Mouse (Mus musculus): Measurements from ENCODE around the gene Erc2.
"Not testable (repeated sequence)": the region's sequence is repeated elsewhere in the genome, so short reads cannot be mapped to it uniquely, and the experiment has no call there.

Erc2 gene

DNA sequence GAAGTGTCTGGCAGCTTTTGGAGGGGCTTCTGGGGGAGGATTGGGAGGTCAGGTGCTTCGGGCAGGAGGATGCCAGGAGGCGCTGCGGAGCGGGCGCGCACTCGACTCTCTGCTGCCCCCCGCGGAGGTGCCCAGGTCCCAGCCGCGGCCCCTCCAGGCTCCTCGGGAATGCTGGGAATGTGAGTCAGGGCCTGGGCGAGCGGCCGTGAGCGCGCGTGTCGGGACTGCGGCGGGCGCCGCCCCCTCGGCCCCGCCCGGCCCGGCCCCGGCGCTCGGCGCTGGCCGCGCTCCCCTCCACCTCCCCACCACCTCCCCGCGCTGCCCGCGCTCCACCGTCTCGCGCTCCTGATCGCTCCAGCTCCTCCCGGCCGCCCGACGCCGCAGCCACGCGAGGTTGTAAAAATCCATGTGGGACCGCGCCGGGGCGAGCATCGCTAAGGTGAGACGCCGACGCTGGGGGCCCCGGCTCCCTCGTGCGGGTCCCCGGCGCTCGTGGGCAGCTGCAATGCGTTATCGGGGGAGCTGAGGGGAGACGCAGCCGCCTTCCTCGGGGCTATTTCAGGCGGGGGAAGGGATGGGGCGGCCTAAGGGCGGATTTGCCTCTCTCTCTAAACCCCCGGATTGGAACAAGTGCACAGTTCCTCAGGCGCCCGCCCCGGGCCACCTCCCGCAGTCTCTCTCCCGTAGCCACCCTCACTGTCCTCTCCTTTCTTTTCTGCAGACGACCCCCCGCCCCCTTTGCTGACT, at the start of gene Erc2:
Erc2 (plus strand) TSS at position 253 of the 747 bp plus-strand sequence.
- no peak for DNase-seq (ENCODE audit: low spot score in 2 of 2)

DNA sequence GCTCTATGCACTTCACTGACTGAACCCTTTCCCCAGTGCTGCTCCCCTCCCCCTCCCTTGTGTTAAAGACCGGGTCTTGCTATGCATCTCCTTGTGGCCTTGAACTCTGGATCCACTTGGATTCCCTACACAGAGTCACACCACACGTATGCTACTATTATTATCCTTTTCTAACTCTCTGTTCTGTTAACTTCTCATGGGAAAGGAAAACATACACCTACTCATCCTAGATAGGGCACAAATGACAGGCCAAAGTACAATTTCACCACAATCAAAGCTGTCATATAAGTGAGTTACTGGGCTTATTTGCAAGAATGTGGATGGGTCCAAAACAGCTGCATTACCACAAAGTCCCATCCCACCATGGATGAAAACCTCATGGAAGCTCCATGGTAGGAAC, 43.8 kb upstream of the Erc2 start:
- DNase-seq (ENCODE audit: low spot score in 2 of 2): no peak

DNA sequence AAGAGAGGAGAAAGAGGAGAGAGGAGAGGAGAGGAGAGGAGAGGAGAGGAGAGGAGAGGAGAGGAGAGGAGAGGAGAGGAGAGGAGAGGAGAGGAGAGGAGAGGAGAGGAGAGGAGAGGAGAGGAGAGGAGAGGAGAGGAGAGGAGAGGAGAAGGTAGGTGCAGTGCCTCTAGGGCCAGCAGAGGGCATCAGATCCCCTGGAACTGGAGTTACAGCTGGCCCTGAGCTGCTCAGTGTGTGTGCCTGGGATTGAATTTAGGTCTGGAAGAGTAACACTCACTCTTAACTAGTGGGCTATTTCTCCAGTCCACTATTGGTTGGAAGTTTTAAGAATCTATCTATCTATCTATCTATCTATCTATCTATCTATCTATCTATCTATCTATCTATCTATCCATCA, 32.6 kb upstream of the Erc2 start:
- not testable (repeated sequence) for DNase-seq (ENCODE audit: low spot score in 2 of 2)

DNA sequence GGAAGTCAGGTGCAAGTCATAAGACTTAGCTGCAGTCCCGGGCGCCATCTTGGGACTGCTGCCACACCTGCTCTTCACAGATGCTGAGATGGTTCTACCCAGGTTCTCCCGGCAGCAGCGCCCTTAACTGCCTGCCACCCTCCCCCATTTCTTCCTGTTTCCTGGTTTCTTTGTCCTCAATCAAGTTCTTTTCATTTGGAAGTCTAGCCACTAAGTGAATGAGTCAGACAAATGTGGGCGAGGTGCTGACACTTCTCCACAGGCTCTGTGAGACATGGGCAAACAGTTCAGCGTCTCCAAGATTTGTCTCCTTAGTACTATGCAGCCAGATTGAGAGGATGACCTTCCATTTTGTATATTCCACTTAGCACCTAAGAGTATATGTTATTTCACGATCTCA, 30.1 kb upstream of the Erc2 start:
- DNase-seq (ENCODE audit: low spot score in 2 of 2): no peak

DNA sequence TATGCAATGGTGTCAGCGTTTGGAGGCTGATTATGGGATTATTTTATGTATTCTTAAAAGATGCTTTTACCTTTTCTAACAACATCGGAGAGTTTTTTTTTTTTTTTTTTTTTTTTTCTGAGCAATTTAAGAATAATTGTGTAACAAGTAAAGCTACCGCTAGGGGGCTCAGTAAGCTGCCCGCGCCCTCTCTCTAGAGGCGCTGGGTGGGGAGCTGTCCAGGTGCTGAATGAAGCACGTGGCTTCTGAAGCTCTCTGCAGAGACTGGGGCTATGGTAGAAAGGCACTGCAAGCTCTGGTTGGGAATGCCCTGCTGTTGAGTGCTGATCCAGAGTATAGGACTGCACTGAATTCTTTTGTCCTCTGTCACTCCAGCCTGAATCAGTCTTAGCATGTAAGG, 26.0 kb upstream of the Erc2 start:
- DNase-seq (ENCODE audit: low spot score in 2 of 2): peak; percentile 56 to 88

DNA sequence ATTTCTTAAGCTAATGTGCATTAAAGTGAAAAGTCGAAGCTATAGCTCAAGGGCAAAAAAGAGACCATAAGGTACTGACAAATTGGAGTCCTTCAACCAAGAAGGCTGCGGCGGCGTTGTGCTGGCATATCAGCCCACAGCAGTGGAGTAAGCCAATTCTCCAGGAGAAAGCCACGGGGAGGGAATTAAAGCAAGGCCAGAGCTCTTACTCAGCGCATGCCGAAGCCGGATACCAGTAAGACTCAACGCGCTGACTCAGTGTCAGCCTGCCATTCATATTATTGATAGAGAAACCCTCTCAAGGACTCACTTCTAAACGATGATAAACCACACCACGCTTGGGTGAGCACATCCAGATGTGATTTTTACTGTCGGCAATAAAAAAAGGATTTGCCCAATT, 20.1 kb upstream of the Erc2 start:
- no peak for DNase-seq (ENCODE audit: low spot score in 2 of 2)

DNA sequence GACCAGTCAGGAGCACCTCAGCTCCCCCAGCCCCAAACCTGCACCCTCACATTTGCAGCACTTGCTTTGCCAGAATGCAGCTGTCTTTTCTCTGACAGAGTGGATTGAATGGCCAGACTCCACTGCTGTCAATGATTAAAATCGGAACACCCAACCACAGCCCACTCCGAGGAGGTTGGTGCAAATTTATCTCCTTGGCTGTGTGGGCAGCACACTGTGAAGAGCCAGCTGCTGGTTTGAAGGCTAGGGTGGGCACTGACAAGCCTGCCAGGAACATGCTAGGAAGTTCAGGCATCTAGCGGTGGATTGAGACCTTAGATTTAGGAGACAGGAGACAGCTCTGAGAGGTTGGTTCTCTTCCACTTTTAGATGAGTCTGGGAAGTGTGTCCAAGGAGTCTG, 14.8 kb upstream of the Erc2 start:
- DNase-seq (ENCODE audit: low spot score in 2 of 2): no peak

DNA sequence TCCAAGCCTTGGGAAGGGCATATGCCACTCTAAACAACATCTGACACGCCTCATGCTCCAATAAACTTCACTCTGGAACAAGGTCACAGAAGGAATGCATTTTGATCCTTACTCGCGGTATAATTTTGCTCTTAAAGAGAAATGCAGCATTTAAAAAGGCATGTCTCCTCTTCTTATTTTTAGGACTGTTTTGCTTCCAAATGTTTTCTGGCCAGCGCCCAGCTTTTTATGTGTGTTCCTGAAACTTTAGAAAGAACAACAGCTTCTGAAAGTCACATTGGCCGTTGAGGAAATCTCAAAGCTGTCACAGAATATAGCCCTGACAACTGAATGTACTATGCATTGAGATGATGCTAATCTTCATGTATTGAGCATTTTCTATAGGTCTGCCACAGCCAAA, 8.5 kb upstream of the Erc2 start:
- DNase-seq (ENCODE audit: low spot score in 2 of 2): no peak

DNA sequence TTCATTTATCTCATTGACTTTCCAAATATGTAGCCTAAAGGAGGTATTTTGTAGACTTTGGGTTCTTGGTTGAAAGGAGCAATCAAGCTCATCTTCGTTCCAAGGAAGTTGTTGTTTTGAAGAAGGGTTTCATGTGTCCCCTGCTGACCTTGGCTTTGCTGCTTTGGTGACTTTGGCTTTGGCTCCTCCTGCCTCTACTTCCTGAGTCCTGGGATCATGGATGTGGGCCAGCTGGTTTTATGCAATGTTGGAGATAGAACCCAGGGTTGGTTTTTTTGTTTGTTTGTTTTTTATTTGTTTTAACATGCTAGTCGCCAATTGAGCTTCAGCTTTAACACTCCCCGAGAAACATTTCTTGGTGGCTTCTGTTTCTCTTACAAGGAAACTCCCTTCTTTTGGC, 4.9 kb upstream of the Erc2 start:
- DNase-seq (ENCODE audit: low spot score in 2 of 2): no peak

DNA sequence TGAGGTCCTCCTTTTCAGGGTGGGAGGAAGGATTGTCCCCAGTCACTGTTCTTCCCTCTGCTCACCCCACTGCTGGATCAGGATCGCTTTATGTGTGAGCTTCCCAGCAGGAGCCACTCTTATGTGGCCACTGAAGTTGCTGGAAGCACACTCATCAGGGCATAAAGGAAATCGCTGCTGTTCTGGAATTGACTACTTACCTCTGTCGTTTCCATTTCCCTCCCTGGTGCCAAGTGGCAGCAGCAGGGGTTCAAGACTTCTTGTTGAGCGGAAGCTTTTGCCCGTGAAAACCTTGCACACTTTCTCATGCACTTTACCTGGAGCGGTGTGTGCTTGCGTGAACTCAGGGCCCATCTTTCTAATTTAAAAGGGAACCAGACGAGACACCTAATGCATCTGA, 652 bp upstream of the Erc2 start:
- DNase-seq (ENCODE audit: low spot score in 2 of 2): no peak

DNA sequence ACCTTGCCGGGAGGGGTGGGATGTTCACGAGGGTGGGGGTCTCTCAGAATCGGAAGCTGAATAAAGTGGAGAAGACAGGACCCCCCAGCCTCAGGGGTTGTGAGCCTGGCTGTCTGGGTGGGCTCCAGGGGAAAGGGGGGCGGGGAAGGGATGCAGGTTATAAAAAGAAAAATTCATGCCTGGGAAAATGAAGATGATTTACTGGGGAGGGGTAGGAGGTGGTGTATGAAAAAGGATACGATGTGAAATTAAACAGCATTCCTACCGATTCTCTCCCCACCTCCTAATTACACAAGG, 643 bp downstream of the Erc2 start:
- no peak for DNase-seq (ENCODE audit: low spot score in 2 of 2)

DNA sequence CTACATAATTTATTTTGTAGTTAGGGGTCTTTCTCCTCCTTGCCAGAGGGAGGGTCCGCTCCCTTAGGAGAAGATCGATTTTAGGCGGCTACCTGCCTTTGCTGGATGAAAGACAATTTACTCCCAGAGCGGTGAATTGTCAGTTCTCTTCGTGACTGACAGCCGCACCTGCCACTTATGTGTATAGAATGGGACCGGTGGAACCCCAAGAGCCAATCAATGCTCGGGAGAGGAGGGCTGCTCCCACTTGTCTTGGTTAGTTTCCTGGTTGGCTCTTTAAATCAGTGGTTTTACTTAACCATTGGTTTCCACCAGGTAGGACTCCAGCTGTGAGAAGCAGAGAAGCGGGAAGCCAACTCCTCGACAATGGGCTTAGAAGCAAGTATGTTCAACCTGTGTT, 1.1 kb downstream of the Erc2 start:
- DNase-seq (ENCODE audit: low spot score in 2 of 2): no peak

DNA sequence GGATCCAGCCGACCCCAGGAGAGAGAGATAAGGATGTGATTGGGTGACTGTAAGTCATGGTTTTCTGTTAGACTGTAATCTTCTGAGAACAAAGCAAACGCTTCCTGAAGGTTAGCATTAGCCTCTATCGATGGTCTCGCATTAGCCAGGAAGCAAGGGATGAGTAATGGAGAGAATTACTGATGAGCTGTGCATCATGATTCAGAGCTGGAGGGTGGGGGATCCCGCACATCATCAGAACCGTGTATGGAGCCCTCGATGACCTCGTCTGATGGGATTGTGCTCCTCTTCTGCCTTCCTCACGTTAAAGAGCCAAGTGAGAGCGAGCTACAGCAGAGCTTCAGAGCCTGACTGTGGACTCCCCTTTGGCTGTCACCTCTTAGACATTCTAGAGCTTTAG, 6.5 kb downstream of the Erc2 start:
- DNase-seq (ENCODE audit: low spot score in 2 of 2): no peak

DNA sequence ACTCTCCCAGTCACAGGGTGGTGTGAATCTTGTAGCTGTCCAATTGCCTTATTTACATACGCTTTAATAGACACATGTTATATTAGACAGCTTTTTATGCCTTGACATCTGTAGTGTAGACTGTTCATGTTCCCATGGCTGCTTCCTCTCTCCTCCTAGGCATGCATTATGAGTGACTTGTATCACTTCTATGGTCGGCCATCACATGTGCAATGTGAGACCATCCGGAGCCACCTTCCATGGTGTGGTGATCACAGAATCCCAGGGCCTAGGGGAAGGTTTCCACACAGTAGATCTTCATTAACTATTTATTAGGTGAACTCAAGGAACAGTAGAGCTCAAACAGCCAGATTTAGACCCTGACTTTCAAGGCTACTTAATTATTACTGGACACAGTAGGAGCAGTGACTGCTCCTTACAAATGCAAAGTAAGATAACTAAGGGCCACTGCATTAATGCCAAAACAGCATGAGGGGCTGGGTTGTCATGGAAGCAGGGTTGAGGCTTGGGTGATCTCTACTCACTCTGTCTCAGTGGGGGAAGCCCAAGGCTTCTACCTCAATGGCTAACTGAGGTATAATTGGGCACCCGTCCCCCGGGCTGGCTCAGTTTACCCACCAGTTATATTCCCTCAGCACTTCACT, 7.3 kb downstream of the Erc2 start:
- no peak for DNase-seq (ENCODE audit: low spot score in 2 of 2)

DNA sequence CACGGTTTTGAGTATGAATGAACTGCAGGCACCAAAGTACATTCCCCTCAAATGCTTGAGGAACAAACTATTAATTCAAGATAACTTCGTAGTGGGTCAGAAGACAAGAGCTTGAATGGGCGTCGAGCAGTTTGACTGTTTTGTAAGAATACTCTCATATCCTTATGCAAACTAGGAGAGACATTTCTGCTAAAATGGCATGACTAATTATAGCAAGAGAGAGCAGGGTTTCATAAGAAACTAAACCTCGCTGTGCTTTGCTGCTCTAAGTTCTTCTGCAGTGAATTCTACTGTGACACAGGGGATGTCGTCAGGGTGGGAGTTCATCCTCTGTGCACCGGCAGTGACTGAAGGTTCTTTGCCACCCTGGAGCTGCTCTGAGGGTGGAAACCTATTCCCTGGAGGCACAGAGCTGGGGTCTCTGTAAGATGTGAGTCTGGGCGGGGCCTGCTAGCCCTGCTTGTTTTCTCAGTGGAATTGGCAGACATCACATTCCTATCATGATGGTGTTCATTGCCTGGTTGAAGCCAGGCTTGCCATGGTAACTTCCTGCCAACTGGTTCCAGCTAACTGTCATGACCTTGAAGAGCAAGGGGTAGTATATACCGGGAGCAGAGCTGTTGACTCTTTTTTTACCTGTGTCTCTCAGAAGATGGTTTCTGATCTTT, 8.9 kb downstream of the Erc2 start:
- DNase-seq (ENCODE audit: low spot score in 2 of 2): no peak

DNA sequence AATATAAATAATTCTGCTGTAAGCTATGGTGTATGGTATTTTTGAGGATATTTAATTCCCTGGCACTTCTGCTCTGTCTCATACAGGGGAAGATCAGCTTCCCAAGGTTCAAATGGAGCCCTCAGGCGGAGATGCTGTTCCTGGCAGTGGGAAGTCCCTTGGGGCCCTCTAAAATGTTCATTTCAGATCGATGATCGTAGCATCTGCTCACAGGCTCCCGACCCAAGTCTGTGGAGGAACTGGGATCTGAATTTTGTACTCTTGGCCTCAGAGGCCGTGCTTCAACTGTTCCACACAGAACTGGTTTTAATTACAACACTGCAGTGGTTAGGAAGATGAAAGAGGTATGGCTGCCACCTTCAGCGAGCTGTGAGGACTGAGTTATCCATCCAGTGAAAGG, 12.5 kb downstream of the Erc2 start:
- no peak for DNase-seq (ENCODE audit: low spot score in 2 of 2)

DNA sequence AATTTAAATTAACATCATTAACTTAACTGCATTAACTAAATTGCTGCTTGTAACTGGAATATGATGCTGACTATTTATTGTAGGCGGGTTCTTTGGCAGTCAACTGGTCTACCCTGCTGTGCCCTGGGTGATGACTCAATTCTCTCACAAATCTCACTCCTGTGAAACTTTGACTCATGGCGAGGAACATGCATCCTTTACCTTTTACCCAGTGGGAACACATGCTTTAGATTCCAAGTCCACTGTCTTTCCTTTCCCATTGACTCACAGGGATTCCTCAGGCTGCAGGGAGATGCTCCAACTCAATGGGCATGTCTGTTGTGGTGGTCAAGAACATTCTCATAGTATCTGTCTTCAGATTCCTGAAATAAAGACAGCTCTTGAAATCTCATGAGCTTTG, 14.3 kb downstream of the Erc2 start:
- DNase-seq (ENCODE audit: low spot score in 2 of 2): no peak

DNA sequence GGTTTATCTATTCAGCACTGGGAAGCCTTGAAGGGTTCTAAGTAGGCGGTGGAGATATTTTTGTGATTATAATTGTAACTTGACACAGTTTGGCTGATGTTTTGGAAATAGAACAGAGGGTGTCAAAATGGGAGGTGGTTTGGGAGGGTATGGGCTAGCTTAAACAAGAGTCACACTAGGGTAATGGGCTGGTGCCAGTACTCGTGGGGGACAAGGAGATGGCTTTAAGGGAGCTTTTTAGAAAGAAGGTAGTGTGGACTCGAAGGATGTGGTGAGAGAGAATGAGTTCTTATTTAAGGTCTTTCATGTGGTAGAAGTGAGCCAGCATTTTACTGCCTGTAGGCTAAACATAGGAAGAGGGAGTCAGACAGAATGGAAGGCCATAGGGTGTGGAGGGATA, 19.2 kb downstream of the Erc2 start:
- no peak for DNase-seq (ENCODE audit: low spot score in 2 of 2)

DNA sequence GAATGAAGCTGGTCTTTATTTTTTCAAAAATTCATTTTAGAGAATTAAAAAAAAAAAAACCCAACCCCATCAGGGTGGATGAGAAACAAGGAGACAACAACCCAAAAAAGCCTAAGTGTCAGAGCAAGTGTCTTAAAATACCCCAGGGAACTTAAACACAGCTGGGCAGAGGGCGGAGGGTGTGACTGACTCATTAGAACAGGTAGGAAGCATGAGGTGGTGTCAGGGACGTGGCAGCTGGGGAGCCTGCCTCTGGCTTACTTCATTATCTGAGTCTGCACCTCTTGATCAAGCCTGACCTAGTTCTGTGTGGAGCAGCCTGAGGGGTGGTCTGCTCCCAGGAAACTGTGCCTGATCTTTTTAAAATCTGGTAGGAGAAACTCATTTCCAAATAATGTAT, 20.8 kb downstream of the Erc2 start:
- no peak for DNase-seq (ENCODE audit: low spot score in 2 of 2)

DNA sequence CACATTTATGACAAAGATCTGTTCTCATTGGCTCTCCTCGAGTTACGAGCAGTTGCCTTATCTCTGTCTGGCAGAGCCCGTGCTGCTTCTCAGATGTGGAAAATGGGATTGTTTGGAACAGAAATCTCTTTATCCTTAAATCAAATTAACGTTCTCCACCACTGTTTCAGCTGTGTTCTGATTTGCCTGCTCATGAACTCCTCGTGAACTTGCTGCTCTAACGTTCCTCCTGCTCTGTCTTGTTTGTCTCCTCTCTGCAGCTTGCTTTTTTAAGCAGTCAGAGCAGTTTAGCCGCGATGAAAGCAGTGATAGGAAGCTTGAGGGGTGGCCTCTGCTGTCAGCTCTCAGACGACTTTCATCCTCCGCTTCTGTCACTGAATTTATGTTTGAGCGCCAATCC, 32.4 kb downstream of the Erc2 start:
- no peak for DNase-seq (ENCODE audit: low spot score in 2 of 2)

DNA sequence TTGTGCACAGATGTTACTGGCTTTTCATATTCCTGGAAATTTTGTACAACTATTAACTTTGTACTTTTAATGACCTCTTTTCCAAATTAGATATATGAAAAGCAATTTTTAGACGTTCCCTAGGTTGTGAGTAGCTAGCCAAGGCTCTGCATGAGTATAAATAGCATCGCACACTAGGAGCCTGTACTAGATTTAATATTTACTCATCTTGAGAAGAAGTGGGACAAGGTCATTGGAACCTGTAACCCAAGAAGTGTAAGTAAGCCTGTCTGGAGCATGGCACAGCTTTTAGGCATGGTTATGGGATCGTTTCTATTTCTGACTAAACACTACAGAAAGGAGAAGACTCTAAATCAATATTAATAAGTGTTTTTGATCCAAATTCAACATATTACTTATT, 36.4 kb downstream of the Erc2 start:
- no peak for DNase-seq (ENCODE audit: low spot score in 2 of 2)

DNA sequence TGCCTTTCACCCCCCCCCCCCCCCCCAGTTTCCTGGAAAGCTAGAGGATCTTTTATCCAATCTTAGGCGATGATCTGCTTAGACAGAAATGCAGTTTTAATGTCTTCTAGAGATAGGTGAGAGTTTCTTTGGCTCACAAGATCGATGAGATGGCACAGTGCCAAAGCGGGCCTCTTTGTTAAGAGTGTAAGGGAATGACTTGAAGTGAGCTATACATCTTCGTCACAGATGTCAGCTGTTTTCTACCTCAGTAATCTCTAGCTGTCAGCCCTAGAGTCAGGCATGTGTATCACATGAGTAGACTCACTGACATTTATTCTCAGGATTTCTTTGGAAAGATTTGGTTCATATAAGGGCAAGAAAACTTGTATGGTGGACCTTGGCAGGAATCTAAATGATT, 39.2 kb downstream of the Erc2 start:
- DNase-seq (ENCODE audit: low spot score in 2 of 2): no peak

DNA sequence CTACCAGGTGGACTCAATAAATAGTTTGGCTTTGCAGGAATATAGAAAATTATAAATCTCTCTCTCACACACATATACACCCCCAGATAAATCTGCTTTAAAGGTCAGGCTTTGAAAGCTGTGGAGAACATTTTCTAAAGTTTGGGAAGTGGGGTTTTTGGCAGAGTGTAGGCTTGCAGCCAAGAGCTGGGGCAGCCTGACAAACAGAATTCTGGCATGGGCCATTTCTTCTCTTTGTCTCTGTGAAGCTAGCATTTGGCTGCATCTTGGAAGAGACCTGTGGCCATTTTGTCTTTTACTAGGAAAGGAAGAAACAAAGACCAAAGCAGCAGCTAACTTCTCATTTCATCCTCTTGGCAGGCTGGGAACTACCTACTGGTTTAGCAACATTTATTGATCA, 40.0 kb downstream of the Erc2 start:
- no peak for DNase-seq (ENCODE audit: low spot score in 2 of 2)

Measured in thymus, postnatal 10 days (tissue).